ENCODE assay signal across 17 mouse cellular contexts in the genomic region with DNA sequence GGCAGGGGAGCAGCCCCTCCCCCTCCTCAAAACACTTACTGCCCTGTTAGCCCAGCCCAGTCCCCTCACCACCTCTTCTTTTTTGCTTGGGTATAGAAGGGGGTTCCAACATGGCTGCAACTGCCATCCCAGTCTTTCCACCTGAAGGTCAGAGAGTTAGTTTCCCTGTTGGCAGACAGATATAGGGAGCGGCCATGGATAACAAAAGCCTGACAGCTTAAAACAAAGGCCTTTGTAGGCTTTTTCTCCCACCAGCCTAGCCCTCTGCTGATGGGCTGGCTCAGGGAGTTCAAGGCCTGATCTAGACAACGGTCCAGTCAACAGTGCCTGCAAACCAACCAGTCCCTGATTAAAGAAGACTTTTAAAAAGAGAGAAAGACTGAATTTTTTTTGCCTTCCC.
"Had no signal": no experiment of that assay in that cellular context is flagged by ENCODE, and none has a peak within 500 bp of the region (broad histone marks: within the 10 kb centered on the region; RNA-seq: fewer than 3 reads in every experiment).

No protein-coding gene starts in this region.

- H3K4me2 ChIP-seq: neural tube, embryonic 12.5 days; neural tube, embryonic 13.5 days; neural tube, embryonic 15.5 days; stomach, embryonic 15.5 days had no signal

- DNase-seq: retina, postnatal 1 day; right cerebral cortex, adult 18-20 months; right cerebral cortex, postnatal 14 days; right cerebral cortex, postnatal 25 days; right cerebral cortex, postnatal 4 days; spleen, adult 18-20 months; thymus, adult 18-20 months; thymus, adult 2 months; thymus, postnatal 14 days; thymus, postnatal 25 days; thymus, postnatal 36 days; thymus, postnatal 4 days had no signal

- H3K9ac ChIP-seq: neural tube, embryonic 12.5 days; neural tube, embryonic 13.5 days; neural tube, embryonic 15.5 days; stomach, embryonic 15.5 days had no signal

- H3K9me3 ChIP-seq: neural tube, embryonic 12.5 days; neural tube, embryonic 13.5 days; neural tube, embryonic 15.5 days; stomach, embryonic 15.5 days had no signal

- H3K27ac ChIP-seq: neural tube, embryonic 12.5 days; neural tube, embryonic 13.5 days; neural tube, embryonic 15.5 days; stomach, embryonic 15.5 days; stomach, postnatal 0 days had no signal

- H3K4me3 ChIP-seq: neural tube, embryonic 12.5 days; neural tube, embryonic 13.5 days; neural tube, embryonic 15.5 days; stomach, embryonic 15.5 days had no signal

- H3K27me3 ChIP-seq: neural tube, embryonic 12.5 days; neural tube, embryonic 13.5 days; neural tube, embryonic 15.5 days; stomach, embryonic 15.5 days had no signal

- H3K36me3 ChIP-seq: neural tube, embryonic 12.5 days; neural tube, embryonic 13.5 days; neural tube, embryonic 15.5 days; stomach, embryonic 15.5 days had no signal

- H3K4me1 ChIP-seq: stomach, embryonic 15.5 days had no signal
